Mouse (Mus musculus) right cerebral cortex, postnatal 4 days (tissue): Measurements from ENCODE around the gene Gm4792.

Experiments
- DNase-seq: peaks from one replicate; pipeline ENCODE4 v3.0.0-alpha.2; 2022

The Gm4792 gene

DNA sequence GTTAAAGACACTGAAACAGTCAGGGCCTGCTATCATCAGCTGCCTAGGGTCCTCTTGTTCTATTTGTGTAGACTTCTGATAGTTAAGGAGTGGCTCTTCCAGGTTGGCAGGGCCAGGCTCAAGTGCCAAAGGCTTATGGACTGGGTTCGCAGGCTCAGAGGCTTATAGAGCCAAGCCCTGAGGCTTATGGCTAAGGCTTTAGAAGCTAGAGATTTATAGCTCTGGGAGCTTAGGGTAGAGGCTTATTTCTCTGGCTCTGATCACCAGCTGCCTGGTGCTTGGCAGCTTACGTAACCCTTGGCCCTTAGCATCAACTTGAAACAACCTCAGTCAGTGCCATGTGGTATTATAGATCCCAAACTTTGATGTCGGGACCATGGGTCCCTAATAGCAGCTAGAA lies at the start of gene Gm4792:
TSS of gene Gm4792 (minus strand) at position 233 of the 400 bp plus-strand sequence.
- DNase-seq: no peak

DNA sequence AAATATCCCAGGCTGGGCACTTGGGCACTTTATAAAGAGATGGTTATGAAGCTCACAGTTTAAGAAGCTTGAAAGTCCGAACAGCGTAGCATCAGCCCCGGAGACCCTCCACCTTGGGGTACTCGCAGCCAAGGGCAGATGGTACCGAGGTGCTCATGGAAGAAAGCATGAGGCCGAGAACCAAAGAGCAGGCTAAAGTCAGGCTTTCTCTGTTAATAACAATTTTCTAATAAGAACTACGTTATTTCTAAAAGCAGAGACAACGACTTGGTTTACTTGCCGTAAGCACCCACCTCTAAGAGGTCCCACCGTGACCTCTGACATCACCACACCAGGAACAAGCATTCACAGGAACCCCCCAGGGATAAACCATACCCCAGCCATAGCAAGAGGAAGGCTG lies 49.5 kb upstream of the Gm4792 start:
- no peak for DNase-seq

DNA sequence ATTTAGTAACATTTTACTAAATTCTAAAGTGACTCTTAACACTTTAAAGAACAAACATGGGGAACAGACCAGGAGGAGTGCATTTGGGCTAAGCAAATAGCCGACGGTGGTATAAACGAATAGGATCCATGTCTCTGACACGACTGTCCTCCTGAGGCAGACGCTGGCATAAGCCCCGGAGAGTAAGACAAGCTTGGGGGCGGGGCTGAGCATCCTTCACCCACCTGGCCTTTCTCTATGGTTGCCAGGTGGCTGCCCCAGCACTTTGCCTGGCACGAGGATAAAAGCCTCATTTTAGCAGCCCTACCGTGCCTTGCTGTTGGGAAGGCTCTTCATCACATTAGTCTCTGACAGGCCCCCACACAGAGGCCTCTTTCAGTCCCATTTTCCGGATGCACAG lies 48.8 kb upstream of the Gm4792 start:
- DNase-seq: no peak

DNA sequence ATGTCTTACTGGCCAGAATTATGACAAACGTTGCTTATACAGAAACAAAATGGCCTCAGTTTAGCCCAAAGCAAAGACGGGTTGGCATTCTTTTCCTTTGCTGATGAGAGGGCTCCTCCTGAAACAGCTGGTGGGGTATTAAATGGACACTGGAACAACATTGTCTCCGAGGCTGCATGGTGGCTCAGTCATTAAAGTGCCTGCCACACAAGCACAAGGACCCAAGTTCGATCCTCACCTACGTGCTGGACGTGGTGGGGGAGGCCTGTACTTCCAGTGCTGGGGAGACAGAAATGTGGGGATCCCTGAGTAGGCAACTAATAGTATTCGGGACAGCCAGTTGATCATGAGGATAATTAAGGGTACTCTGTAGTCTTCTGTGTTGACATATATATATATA lies 48.1 kb upstream of the Gm4792 start:
- DNase-seq: no peak

DNA sequence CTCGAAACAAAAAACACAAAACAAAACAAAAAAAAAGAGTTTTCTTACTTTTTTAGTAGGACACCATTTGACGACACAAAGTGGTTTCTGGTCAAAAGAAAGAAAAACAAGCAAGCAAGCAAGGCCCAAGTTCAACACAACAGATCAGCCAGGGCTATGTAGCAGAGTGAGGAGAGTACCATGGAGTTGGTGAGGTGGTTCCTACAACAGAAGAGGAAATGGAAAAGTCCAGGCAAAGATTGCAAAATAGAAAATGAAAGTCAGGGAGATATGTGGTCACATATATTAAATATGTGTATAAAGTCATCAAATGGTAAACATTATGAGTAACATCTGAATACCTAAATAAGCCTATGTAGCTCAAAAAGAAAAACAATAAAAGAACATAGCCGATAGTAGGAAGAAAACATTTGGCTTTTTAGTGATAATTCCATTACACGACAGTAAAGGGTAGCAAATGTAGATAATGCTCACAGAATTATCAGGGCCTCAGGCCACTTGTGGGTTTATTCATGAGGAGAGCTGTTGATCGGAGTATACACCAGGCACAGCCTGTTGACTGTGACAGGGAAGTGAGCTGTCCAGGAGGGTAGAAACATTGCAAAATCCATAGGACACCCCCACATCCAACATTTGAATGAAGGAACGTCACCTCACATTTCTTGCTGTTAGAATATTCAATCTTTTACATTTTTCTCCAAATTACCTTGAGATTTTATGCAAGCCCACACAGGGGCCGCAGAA lies 47.2 kb upstream of the Gm4792 start:
- no peak for DNase-seq

DNA sequence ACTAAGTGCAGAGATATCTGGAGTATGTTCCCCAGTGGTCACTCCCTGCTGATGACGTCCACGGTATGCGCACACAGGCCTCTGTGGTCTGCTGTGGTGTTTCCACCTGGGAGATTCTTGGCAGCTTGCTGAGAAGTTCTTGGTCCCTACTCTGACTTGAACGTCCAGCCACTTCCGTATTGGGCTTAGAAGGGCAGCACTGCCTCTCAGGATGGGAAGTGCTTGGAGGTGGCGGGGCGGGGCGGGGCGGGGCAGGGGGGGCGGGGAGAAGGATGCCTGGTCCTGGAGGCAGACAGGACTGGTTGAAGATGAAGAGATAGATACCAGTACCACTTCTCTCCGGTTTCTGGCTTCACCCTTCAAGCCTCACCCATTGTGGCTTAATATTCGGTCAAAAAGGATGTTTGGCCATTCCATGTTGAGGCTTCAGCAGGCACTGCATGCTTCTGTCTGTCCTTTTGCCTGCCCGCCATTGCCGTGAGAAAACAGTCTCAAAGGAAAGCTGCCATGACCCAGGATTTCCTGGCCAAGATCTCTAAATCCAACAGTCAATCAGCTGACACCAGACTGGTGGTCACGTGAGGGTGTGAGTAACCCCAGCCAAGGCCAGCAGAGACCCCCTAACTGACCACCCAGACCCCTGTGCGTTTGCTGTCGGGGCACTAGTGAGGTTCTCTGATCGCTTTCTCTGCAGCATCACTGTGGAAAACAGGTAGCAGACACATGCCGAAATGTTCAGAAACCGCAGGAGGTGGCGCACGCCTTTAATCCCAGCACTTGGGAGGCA lies 46.3 kb upstream of the Gm4792 start:
- no peak for DNase-seq

DNA sequence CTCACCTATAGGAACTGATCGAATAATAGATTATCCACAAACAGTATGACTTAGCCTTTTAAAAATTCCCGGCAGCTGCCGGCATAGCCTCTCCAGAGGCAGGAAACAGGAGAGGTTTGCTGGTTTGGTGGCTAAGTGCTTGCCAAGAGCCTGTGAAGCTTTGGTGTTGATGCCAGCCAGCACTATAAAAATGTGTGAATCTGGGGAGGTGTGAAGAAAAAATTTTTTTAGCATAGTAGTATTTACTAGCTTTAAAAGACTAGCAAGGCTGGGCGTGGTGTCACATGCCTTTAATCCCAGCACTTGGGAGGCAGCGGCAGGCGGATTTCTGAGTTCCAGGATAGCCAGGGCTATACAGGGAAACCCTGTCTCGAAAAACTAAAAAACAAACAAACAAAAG lies 45.1 kb upstream of the Gm4792 start:
- no peak for DNase-seq

DNA sequence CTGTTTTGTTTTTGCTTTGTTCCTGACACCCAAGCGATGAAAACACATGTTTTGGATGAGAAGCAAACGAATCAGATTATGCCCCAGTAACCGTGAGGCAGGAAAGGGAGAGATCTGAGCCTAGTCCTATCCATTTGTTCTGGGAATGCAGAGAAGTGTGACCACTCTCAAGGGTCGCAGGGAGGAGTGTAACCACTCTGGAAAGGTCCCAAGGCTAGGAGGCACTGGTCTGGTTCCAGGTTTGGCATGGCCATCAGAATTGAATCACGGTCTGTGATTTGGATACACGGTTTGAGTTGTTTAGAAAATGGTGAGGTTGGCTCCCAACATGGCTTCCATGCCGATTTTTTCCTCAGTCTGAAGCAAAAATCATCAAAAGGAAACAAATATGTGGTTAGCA lies 43.8 kb upstream of the Gm4792 start:
- no peak for DNase-seq

DNA sequence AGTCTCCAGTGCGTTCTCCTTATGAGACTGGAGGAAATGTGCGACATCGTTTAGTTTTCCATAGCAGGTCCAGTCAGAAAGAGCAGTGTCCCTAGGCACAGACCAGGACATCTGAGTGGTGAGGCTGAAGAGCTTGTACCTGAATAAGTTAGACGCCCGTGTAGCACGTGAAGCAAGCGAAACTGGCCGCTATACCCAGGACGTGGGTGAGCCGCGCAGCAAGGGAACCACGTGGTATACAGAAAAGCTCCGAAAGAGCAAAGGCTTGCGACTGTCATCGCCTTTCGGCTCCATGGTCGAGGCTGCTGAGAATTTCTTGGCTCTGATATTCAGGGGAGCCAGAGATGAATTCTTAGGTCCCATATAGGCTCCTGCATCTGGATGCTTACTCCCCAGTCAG lies 43.0 kb upstream of the Gm4792 start:
- DNase-seq: no peak

DNA sequence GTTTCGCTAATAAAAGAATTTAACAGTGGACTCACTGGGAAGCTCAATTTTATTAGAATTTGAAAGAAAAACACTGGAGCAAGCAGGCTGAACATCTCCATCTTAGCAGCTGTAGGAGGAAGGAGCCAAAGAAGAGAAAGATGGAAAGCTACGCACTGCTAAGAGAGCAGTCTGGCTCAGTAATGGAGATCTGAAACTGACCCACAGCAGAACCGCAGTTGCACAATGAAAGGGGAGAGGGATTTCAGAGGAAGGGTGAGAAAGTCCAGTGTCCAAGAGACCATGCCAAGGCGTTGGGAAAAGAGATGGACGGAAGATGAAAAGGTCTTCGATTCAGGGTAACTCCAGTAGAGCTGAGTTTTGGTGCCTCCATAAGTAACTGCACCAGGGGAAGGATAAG lies 37.6 kb upstream of the Gm4792 start:
- no peak for DNase-seq

DNA sequence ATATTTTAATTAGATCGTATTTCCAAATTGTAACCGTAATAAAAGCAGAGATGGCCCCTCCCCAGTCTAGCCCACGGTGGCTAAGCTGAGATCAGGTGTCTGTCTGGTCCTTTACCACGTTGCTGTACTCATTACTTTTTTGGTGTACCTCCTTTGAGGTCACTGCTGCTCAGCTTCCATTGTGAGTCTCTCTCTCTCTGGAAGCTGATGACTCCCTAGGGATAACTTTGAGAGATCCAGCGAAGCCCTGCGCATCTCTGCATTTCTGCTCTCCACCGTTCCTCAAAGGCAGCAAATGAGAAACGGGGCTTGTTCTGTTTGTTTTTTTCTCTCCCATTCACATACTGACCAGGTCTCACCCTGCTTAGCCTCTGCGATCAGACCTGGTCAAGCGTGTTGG lies 36.5 kb upstream of the Gm4792 start:
- DNase-seq: no peak

DNA sequence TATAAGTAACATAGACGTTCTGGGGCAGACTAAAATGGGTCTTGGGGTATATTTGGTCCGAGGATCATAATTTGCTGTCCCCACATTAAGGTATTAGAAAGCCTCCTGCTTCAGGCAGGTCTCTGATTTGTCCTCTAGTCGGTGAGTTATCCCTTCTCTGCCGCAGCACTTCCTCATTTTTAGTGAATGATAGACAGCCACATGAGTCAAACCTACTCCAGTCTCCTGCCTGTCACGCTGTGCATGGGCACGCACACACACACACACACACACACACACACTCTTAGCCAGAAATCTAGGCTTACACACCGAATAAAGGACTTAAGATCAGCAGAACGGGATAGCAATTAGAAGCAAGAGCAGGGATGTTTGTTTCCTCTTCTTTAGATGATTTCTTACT lies 34.8 kb upstream of the Gm4792 start:
- no peak for DNase-seq

DNA sequence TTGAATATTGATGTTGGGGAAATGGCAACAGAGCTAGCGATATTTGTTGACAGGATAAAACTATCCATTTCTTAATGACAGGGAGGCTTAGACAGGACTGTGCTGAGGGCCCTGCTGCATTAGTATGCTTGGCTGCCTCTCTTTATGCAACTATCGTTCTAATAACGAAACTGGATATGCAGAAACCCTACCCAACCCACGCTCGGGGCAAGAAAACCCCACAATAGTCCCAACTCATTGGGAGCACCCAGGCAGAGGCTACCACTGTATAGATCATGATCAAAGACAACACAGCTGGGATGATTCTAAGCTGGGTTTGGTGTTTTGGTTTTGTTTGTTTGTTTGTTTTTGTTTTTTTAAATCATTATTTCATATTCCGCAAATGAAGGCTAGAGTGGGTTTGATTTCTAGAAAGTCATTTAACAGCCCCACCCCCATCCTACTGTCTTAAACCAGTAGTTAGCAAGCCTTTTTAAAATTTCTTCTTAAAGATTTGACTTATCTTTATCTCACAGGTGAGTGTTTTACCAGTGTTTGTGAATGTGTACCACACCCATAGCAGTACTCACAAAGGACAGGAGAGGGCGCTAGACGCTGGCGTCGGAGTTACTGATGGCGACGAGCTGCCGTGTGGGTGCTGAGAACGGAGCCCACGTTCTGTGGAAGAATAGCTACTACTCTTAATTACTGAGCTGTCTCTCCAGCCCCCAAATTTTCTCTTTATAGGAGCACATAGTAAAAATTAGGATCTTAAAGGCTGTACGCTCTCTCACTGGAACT lies 34.0 kb upstream of the Gm4792 start:
- DNase-seq: no peak

DNA sequence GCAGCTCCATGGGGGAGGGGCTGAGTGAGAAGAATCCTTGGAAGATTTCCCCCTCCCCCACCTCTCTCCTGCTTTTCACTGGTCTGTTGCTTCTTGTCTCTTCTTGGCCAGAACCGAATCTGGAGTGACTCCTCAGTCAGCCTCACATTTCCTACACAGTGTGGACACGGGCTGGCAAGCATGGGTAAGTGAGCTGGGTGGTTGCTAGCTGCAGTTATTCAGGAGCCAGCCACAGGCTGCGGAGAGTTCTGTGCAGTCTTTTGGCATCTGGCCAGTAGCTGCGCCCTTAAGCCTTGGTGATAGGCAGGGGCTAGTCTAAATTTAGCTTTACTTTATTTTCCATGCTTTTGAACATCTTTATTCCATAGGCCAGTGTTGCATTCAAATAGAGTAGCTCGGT lies 31.5 kb upstream of the Gm4792 start:
- peak; percentile 58 for DNase-seq

DNA sequence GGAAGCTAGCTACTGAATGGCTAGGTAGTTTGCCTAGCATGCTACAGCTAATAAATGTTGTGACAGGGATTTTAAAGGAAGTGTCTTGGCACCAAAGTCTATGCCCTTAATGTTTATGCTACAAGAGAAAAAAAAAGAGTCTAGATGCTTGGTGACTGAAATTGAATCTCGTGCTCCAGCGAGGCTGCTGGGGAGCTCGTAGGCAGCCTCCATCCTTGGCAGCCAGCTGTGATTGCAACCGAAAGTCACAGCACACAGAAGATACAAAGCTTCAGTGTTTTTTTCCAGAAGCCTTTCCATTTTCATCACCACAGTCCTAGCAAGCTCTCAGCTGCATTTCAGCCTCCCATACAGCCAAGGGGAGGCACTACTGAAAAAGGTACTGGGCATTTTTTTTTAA lies 20.1 kb upstream of the Gm4792 start:
- no peak for DNase-seq

DNA sequence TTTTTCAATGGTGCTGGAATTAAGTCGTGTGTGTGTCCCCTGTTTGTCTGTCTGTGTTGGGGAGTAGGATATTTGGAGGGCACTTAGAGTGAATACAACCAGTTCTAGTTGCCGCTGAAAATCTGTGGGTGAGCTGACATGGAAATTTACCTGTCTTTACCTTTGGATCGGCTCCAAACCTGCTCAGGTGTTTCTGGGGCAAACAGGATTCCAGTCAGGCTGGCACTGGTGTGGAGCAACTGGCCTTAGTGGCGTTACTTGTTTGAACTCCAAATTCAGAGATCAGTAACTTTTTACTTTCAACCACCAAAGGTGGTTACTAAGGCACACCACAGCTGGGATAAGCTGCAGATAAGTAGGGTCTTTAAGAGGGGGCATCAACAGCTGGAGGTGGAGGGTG lies 14.6 kb upstream of the Gm4792 start:
- no peak for DNase-seq

DNA sequence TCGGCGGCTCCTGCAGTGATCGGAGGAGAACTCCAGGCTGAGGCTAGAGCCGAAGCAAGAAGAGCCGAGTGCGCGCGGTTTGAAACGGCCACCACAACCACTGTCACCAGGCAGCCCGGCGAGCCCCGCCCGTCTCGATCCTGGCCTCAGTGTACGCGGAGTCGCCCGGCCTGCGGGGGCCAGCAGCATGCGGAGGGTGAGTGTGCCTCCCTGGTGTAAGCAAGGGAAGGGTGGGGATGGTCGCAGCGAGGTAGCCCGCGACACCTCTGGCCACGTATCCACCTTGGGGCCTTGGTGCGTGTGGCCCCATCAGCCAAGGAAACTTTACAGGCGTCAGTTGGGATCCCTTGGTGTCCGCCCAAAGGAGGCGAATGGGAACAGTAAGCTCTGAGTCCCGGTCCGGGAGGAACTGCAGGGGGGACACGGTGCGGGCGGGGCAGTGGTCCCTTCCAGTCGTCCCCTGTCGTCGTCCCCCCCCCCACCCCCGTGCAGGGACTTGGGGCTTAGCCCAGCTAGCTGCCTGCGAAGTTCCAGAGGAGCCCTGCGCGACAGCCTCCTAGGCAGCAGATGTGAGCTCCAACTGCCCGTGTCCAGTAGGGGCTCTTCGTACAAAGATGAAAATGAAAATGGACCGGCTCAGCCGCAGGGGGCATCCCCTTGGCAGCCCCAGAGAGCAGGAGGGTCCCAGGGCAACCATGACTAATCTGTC lies 13.7 kb upstream of the Gm4792 start:
- DNase-seq: peak; percentile 31

DNA sequence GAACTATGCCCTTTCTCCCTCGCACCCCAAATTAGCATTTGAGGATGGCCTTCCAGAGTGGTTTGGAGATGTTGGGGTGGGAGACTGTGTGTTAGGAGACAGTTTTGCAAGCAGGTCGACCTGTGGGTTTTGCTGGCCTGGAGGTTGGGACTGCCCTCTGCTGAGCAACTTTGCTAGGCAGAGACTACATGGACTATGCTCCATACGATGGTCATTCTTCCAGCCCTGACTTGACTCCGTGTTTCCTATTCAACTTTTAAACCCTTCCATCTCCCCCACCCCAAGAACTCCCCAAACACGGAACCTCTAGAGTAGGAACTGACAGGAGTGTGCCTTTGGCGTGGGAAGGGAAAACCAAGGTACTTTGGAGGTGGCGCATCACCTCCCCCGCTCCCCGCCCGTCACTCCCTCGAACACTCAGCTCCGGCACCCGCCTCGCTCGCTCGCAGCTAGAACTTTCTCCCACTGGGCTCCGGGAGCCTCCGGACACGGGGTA lies 13.1 kb upstream of the Gm4792 start, which contains the start of gene Tmcc3:
TSS of gene Tmcc3 (plus strand) at position 439 of the 496 bp plus-strand sequence.
- no peak for DNase-seq

DNA sequence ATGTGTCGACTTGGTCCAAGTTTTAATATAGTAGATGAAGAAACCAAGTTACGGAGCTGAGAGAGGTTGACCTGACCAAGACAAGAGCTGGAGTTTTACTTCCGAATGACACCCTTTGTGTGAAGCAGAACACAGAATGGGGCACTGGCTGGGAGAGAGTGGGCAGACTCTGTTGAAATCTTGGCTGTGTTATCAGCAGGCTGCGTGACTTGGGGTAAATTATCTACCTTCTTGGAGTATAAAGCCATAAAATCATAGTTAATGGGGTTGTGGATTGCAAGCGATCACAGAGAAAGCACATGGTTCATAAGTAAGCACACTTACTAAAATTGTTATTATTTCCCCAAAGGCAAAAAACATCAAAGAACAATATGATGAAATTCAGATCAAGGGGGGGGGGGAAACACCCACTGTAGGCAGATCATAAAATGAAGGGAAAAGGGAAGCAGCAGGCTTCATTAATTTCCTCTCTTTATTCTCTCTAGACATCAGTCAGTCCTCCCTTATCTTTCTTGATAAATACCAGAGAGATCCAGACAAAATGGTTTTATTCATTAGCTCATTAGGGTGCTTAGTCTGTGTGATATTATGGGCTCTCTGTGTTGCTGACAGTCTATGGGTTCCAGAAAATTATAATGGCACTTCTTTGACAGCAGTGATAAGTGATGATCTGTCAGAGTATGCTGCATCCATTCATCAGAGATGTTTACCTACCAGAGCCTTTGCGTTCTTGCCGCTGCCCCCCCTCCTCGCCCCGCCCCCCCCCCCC lies 12.2 kb upstream of the Gm4792 start:
- DNase-seq: no peak

DNA sequence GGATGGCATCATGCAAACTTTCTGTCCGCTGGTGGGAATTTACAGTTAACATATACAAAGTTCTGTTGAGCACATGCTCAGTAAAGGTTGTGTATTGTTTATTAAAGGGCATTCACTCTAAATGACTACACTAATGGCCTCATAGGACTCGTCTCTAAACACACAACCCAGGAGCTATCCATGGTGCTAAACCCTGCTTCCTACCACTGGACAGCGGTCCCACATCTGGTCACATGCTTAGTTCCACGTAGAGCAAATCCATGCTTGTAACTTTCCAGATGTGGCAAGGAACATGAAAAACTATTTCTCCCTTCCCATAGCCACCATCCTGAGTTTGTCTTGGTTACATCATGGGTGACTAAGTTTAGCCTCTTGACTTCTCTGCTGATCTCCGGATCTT lies 7.0 kb upstream of the Gm4792 start:
- DNase-seq: no peak

DNA sequence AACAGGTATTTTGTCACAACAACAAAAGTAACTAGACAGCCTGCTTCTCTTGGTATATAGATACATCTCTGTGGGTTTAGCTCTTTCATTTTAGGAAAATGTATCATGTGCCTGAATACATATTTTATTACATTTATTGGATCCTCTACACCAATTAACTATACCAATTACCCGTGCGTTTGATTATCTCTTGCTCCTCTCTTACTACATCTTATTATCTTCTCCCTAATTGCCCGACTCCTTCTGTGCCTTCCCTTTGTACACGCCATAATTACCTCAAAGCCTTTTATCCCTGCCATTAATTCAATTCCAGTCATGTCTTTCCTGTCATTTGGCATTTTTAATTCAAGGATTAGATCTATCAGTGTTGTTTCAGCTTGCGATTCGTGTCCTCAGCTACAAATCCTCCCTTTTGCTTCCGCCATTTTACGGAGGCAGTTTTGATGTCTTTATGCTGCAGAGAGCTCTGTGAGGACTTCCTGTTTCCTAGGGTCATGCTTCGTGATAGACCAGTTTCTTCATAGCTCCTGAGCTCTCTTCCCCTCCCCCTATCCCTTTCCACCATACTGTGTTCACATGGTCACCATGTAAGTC lies 5.7 kb upstream of the Gm4792 start:
- no peak for DNase-seq

DNA sequence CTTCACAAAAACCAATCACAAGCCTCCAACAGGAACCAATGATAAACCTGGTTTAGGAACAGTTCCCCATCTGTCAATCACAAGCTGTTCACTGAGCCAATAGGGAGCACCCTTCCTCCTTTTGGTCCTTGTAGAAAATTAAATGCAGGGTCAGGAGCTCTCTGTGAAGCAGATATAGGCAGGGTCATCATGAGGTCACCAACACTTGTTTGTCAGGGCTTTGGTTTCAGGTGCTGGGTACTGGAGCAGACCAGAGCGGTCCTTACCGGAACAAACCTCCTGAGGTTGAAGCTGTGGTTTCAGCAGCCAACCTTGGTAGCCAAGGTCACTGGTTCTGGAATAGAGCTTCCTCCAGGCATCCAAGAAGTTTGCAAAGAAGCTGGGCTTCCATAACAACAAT lies 798 bp upstream of the Gm4792 start:
- no peak for DNase-seq
